Mouse (Mus musculus) natural killer cell, adult 2 months (primary cell): ENCODE measurements around the gene Dchs1.
"Not testable (repeated sequence)": the region's sequence is repeated elsewhere in the genome, so short reads cannot be mapped to it uniquely, and the experiment has no call there.

Source experiments
- DNase-seq, 2 experiments: peaks; one replicate each; pipeline ENCODE4 v3.0.0; 2022; ENCODE audit warnings: low spot score in 2 of 2

Dchs1 gene

GRCm38 (mm10) chr7:105742539-105743215 lies 44.8 kb downstream of the Dchs1 start:
- not testable (repeated sequence) for DNase-seq

- DNase-seq: no peak
Observed at GRCm38 (mm10) chr7:105741978-105742377, 45.5 kb downstream of the Dchs1 start.

GRCm38 (mm10) chr7:105740851-105741250 lies 46.6 kb downstream of the Dchs1 start:
- DNase-seq: no peak

GRCm38 (mm10) chr7:105740089-105740795 lies 47.2 kb downstream of the Dchs1 start:
- no peak for DNase-seq

- DNase-seq: peak; percentile 50 to 71
Observed at GRCm38 (mm10) chr7:105738948-105739347, 48.5 kb downstream of the Dchs1 start.

- DNase-seq: no peak
Observed at GRCm38 (mm10) chr7:105738286-105738685, 49.2 kb downstream of the Dchs1 start.

- DNase-seq: no peak
Observed at GRCm38 (mm10) chr7:105737648-105738047, 49.8 kb downstream of the Dchs1 start.

- DNase-seq: peak; percentile 27 to 39
Observed at GRCm38 (mm10) chr7:105736911-105737521, 50.4 kb downstream of the Dchs1 start, which contains the start of gene Rrp8. Gene Rrp8 (minus strand): TSS chr7:105737385.

GRCm38 (mm10) chr7:105736264-105736901 lies 51.1 kb downstream of the Dchs1 start, which contains the start of gene Ilk:
Gene Ilk (plus strand): TSS chr7:105736592.
- DNase-seq: peak; percentile 90

GRCm38 (mm10) chr7:105735464-105735863 lies 52.0 kb downstream of the Dchs1 start:
- not testable (repeated sequence) for DNase-seq

GRCm38 (mm10) chr7:105734826-105735225 lies 52.6 kb downstream of the Dchs1 start:
- DNase-seq: no peak

GRCm38 (mm10) chr7:105733836-105734235 lies 53.6 kb downstream of the Dchs1 start:
- no peak for DNase-seq

GRCm38 (mm10) chr7:105728701-105729428 lies 58.6 kb downstream of the Dchs1 start:
- no peak for DNase-seq

GRCm38 (mm10) chr7:105726980-105727325 lies 60.5 kb downstream of the Dchs1 start:
- no peak for DNase-seq

- peak; percentile 32 to 41 for DNase-seq
Observed at GRCm38 (mm10) chr7:105726144-105726979, 61.1 kb downstream of the Dchs1 start.

GRCm38 (mm10) chr7:105721916-105722315 lies 65.5 kb downstream of the Dchs1 start:
- no peak for DNase-seq

GRCm38 (mm10) chr7:105715366-105715765 lies 72.1 kb downstream of the Dchs1 start:
- DNase-seq: no peak

- no peak for DNase-seq
Observed at GRCm38 (mm10) chr7:105708733-105709132, 78.7 kb downstream of the Dchs1 start.

- no peak for DNase-seq
Observed at GRCm38 (mm10) chr7:105703816-105704215, 83.6 kb downstream of the Dchs1 start.

- DNase-seq: no peak
Observed at GRCm38 (mm10) chr7:105703184-105703583, 84.3 kb downstream of the Dchs1 start.
